Mouse (Mus musculus) hematopoietic stem cell, adult 5-6 weeks (primary cell): ENCODE measurements around the gene Rnase11. TPM values are rescaled to one million over a fixed set of nuclear protein-coding genes. Genes with fewer than 3 reads are reported as not detected.

Source experiments
- ATAC-seq, 2 experiments: fragments of 125-278 bp in 1 of 2; replicated peaks in 1 of 2; 2 replicates each; pipeline ENCODE4 v1.8.0; 2016 to 2017; ENCODE audit warnings: inconsistent platforms in 2 of 2, mild to moderate bottlenecking in 2 of 2, moderate number of reproducible peaks in 2 of 2, low read depth in 1 of 2, moderate TSS enrichment in 1 of 2; ENCODE audit not compliant: low FRiP score in 2 of 2, poor library complexity in 2 of 2, severe bottlenecking in 2 of 2, insufficient read depth in 1 of 2, low TSS enrichment in 1 of 2
- total RNA-seq: library from RNA; stranded (forward); fragments of 172-1452, 232-1000 nt; gene quantifications from 2 replicates; pipeline ENCODE4 v1.2.3, GENCODE M21; 2017

The Rnase11 gene
- total RNA-seq, 1 experiment from 2014 or later, result not detected

DNA sequence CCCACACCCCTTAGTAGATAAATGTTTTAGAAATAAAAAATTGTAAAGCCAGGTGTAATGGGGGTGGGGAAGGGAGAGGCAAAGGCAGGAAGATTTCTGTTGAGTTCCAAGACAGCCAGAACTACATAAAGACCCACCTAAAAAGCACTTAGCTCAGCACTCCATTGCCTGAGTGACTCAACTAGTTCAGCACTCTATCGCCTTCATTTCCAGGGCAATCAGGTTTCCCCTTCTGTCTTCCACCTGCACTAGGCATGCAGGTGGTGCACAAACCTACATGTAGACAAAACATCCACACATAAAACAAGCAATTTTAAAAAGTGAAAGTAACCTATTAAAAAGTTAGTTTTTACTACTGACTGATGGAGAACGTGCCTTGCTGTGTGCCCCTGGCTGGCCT lies 35.1 kb upstream of the Rnase11 start:
- ATAC-seq, result no peak

DNA sequence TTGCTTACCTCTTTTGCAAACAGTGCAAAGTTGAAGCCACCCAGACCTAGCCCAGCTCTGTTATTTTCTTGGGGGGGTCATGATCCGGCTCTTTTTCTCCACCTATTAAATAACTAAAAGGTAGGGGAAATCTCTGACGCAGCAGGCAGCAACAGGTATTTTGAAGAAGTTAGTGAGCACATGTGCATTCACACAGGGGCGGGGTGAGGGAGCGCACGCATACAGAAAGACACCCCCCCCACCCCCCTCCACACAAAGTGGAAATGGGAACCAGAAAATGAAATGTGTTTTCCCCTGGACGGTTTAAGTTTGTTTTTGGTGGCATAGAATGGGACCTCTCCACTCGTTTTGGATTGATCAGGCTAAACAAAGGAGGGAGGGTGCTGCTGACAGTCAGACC lies 33.8 kb upstream of the Rnase11 start:
- ATAC-seq, result peak in 1 of 2 experiments; percentile 36; a peak in 1 of 4 replicates

DNA sequence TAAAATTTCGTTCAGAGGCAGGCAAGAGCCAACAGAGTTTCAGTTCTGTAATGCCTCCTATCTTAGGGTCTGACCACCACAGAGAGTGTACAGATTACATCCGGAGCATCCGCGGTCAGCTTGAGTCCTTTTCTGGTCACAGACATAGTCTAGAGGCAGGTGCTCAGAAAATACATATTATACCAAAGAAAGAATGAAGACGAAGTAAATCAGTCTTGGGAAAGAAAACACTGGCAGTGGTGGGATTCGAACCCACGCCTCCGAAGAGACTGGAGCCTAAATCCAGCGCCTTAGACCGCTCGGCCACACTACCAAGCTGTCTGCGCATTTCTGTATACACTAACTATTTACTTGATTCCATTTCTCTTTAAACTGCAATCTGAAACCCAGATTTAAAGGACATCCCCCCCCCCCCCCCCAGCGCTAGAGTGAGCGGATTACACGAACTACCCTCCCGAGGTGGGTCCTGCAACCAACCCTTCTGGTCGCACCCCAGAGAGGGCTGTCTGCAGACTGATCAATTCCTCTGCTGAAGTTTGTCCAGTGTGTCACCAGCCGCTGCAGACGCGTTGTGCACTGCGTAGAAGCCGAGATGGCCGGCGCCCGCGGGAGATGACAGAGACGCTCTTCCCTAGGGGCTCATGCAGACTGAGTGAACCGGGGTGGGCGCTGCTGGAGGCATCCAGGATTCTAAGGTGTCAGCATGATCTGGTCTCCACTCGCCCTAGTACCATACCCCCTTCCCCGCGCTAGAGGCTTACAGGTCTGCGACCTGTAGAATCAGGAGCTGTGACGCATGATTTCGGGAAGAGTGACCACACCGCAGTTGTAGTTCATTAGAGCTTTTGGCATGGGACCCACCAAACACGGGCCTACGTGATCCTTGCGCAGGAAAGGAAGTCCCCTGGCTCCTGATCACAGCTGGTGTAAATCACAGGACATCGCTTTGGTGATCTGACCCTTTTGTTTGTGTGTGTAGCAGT lies 32.9 kb upstream of the Rnase11 start:
- peak; percentile 49 to 57 for ATAC-seq

DNA sequence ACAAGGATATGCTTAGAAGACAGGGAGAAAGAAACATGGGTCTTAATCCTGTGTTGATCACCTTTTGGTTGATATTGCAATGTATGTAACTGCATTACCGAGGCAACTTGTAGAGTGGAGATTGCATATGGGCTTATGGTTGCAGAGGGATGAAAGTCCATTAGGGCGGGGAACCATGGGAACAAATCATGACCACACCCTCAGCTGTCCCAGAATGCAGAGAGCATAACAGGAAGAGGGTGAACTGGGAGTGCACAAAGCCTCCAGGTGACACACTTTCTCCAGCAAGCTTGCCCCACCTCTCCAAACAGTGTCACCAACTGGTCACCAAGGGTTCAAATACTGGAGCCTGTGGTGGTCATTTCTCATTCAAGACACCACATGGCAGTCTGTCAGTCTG lies 31.1 kb upstream of the Rnase11 start:
- no peak for ATAC-seq

DNA sequence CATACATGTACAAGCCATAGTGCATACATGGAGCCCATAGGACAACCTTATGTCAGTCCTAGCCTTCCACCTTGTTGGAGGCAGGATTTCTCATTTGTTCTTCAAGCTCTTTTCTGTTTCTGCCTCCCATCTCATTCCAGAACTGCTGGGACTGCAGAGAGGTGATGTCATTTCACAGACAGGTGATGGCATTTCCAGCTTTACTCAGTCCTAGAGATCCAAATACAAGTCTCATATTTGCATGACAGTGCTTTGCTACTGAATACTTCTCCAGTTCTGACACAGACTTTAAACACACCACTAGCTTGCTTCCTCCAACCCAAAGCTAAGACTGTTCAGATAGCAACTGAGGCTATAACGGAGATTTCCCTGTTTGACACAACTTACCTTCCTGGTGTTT lies 29.2 kb upstream of the Rnase11 start:
- ATAC-seq, result no peak

DNA sequence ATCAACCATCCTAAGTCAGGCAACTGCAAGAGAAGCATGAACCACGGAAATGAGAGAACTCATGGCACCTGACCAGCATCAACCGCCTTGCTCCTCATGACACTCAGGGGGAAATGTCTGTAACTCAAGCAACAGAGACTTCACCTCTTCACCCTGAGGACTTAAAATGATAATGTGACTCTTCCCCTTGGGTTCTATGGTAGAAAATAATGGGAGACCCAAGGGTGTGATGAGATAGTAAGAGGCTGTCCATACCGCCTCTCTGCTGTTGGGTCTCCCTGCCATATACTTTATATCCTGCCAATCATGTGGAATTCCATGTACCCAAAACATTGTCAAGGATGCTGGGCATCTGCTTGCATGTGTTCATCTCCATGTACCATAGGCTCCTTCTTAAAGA lies 24.4 kb upstream of the Rnase11 start, which contains the start of gene Olfr750:
Gene Olfr750 (minus strand): TSS at position 101 of the 400 bp plus-strand sequence.
- no peak for ATAC-seq

DNA sequence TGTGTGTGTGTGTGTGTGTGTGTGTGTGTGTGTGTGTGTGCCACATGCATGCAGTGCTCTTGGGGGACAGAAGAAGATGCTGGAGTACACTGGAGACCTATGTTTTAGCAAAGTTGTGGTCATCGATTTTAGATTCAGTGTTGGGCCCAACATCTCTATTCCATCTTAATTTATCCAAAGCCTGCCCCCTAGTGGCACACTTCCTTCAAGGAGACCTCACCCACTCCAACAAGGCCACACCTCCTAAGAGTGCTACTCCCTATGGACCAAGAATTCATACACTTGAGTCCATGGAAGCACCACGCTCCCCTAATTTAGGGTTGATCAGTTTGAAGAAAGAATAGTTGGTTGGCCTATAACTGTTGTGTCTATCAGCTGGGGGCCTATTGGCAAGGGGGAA lies 19.7 kb upstream of the Rnase11 start:
- no peak for ATAC-seq

DNA sequence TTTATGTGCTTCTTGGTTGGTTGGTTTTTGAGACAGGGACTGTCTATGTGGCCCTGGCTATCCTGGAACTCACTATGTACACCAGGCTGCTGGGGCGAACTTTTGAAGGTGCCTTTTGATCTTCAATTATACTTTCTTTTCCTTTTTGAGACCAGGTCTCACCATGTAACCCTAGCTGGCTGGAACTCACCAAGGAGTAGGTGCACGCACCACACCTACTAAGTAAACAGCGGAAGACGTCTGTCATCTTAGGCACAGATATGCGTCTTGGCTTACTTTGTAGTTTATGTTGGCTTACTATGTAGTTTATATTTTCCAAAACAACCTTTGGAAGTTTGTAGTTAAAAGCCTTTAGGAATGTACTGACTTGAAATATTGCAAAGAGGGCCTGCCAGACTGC lies 19.0 kb upstream of the Rnase11 start:
- ATAC-seq, result no peak

DNA sequence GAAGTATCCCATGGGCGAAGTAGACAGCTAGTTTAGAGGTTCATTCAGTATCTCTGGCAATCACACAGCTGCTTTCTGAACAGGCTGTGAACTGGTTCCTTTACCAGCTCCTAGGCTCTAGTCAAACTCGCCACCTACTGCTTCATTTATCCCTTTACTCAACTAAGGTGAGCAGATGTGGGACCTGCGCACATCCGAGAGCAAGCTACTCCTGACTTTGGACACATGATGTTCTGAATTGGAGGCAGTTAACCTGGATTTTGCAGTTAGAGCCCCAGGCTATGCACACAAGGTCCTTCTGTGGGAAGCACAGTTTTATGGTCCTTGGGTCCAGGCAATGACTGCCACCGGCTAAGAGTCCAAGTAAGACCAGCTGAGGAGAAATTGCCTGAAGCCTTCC lies 10.8 kb upstream of the Rnase11 start:
- no peak for ATAC-seq

DNA sequence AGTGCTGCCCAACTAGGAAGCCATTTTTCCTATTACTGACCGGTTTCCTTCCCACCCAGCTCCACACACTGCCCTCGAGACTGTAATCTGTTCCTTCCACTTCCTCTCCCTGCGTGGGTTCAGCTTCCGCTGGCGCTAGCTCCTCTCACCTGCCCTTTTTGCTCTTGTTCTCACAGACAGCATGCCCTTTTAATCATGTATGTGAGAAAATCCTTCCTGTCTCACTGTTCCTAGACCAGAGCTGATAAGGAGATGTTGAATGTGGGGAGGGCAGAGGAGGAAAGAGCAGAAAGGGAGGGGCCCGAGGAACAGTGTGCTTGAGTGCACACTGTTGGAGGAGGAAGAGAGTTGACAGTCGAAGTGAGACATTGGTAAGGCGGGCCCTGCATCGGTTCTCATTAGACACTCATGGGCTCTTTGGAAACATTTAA lies 7.5 kb upstream of the Rnase11 start, which contains the start of gene Rnase12:
Gene Rnase12 (minus strand): TSS at position 261 of the 431 bp plus-strand sequence.
- ATAC-seq, result peak; percentile 57 to 63

DNA sequence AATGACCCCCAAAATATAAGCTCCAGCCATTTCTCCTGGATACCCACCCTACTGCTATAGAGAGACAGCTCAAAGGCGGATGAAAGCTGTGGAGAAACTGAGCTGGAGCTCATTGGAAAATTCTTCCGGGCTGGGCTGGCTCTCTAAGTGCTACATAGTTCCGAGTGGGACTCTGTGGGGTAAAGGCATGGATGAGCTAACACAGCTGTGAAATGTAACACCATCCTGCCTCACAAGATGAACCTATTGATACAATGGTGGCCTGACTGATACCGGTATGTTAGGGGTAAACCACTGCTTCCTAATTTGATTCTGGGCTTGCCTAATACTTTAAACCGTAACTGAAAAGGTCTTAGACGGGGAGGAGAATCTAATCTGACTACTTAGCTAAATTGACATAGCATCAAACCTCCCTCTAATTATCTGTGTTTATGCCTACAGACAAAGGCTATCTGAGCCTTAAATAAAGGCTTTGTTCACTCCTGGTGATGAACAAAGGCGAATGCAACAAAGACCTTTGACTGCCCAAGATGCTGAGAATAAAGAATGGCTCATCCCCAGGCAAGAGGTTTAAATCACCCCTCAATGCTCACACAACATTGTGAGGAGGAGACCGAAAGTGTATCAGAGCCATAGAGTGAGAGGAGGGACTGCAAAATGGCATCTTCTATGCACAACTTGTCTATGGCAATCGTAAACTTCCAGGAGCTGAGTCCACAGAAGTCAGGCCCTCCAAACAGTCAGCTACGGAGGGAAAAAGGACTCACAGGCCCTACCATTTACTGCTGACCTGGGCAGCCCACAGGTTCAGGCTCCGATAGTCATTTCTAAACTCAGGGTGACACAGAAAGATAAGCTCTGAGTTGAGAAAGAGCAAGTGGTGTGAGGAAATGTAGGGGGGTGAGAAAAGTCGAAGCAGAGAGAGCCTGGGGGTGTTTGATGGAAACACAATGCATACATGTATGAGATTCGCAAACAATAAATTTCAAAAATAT lies 4.6 kb upstream of the Rnase11 start:
- no peak for ATAC-seq

DNA sequence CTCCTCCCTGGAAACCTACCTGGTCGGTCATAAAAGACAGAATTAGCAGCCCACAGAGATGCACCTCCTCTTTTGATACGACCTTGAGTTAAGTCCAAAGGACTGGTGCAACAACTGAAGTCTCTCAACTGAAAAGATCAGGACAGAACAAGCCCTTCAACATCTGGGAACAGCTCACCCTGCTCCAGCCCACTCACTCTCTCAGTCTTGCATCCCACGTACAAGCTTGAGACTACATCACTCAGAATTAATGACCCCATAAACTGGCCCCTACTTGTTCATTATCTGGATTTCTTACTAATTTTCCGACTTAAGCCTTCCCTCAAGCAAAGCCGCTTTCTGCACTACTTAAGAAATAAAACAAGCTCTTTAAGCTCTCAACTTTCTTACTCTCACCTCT lies 3.2 kb upstream of the Rnase11 start:
- no peak for ATAC-seq

DNA sequence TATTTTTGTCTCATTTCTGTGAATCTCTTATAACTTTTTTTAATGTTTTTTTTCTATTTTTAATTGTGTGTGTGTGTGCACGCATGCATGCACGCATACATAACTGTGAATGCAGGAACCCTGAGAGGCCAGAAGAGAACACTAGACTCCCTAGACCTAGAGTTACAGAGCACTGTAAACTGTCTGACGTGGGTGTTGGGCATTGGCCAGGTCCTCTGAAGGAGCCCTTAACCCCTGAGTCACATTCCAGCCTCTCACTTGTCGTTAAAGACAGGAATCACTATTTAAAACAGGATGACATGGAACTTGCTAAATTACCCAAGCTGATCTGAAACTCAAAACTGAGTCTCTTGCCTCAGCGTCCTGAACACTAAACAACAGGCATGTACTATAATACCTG lies 2.0 kb upstream of the Rnase11 start:
- no peak for ATAC-seq

DNA sequence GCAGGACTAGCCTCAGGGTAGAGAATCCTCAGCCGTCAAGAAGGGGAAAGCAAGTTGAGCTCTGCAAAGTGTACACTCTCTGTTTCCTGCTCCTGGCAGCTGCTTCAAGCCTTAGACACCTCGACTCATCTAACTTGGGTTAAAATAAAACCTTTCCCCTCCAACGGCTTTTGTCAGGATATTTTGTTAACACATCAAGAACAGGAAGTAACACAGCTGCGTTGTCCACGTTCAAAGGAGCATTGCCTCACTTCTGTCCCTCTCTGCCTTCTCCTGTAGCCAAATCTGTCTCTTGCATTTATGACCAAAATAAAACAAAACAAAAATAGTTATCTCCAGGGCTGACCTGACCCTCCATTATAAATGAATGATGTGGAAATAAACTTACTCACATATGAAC lies 2.1 kb downstream of the Rnase11 start:
- peak in 1 of 2 experiments; percentile 7; a peak in 2 of 4 replicates for ATAC-seq

DNA sequence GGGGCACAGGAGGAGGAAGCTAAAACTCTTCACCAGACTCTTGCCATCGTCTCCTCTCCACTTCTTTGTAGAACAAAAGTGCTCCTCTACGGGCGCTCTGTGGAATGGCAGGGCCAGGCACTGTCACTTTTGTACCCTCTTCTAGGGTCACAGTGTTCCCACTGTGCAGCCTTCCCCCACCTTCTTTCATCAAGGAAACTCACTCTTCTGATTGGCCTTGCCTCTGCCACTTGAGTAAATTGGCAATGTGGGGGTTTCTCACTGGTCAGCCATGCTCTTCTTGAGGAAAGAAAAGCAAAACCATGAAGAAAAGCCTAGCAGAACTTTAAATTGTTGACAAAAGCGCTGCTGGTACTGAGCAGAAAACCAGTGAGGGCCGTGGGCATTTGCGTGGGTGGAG lies 8.2 kb downstream of the Rnase11 start, which contains the start of gene Rnase9:
Gene Rnase9 (minus strand): TSS at position 101 of the 400 bp plus-strand sequence.
- ATAC-seq, result no peak

DNA sequence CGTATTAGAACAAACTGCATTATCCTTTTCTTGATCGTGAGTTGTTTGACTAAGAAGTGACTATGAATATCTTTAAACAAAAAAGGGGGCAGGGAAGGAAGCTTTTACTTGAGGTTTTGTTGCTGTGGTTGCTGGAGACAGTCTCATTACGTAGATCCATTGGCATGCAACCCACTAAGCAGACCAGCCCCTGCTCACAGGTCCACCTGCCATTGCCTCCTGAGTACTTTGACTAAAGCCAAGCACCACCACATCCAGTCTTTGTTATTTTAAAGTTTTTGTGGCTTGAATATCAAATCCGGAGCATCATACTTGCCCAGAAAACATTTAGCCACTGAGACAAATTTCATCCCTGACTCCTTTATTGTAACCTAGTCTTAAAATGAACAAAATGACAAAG lies 13.7 kb downstream of the Rnase11 start:
- no peak for ATAC-seq

DNA sequence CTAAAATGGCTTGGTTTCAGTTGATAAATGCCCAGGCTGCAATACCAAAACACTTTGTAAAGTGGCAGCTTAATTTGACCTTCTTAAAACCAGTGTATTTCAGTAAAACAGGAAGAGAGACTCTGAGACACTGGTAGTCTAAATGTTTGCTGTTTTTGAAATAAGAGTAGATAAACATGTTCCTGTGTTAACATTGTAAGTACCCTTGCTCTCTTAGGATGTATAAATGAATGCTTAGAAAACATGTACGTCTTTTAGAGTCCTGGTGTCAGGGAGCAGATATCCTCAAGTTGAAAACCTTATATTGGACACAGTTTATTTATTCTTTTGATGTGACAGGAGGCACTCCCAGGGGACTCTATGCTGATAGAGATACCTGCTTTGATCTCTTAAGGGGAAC lies 14.8 kb downstream of the Rnase11 start:
- ATAC-seq, result no peak
